Mouse (Mus musculus) ovary, postnatal 10 days (tissue): ENCODE measurements around the gene Wdr66.
A peak's percentile ranks its signal among the peaks of the same experiment; 100 is the strongest.

Experiments
- DNase-seq: peaks from one replicate; pipeline ENCODE4 v3.0.0; 2022; ENCODE audit warnings: low spot score

Wdr66 gene

DNA sequence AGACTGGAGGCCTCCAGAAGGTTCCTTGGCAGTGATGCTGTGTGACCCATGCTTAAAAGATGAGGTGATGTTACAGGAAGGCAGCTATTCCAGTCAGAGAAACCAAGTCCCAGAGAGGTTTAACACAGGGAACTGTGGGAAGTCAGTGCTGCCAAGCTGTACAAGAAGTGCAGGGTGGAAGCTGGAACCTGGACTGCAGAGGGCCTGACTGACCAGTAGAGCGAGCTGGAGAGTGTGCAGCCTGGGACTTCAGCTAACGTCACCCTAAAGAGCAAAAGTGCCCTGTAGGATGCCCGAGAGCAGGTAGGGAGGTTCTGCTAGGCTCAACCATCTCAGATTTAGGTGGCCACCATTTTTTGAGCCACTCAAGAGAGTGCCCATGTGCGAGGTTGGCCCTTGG is 111.0 kb downstream of the Wdr66 start:
- DNase-seq, result no peak

DNA sequence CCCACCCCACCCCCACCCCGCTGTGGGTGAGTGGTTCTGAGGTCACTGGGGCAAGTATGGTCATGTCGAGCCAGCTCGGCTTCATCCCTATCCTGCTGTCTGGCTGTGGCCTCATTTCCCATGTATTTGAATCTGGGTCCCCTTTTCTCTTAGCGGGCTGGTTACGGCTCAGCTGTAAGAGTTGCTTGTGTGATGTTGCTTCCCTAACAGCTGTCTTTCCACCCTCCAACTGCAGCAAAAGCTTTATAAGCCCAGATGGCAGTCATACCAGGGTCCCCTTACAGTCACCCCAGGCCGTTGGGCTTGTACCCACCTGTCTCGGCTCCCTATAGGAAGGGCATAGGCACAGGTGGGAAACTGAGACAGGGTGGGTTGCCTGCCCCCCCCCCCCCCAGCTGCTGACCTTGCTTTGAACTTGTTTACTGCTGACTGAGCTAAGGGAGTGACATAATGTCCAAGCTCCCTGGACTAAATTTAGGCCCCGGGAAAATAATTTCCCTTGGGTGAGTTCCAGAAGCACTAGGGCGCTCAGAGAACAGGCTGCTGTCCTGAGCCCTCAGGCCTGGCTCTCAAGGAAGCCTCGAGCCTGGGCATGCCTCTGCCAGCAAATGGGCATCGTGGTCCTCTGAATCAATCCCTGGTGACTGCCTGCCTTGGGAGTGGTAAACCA is 112.5 kb downstream of the Wdr66 start:
- DNase-seq, result no peak

DNA sequence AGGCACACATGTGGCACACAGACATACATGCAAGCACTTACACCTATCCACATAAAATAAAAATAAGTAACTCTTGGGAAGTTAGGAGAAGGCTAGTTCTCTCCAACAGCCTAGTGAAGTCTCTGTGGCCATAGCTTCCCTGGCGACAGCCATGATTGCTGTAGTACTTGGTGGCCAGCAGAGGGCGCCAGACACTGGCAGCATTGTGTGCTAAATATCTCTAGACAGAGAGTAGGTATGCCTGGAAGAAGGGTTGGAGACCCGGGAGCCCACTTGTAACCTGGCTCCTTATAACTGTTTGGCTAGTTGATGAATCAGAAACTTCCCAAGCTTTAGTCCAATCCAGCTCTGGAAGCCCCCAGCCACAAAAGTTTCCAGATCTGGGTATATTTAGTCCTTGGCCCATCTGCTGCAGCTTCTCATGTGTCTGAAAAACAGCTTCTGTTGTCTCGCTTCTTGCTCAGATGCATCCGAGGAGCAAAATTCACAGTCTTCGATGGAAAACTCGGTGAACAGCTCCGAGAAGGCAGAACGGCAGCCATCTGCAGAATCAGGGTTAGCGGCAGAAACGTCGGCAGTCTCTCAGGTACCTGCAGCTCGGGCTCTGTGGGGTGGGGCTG is 117.1 kb downstream of the Wdr66 start:
- DNase-seq, result no peak

DNA sequence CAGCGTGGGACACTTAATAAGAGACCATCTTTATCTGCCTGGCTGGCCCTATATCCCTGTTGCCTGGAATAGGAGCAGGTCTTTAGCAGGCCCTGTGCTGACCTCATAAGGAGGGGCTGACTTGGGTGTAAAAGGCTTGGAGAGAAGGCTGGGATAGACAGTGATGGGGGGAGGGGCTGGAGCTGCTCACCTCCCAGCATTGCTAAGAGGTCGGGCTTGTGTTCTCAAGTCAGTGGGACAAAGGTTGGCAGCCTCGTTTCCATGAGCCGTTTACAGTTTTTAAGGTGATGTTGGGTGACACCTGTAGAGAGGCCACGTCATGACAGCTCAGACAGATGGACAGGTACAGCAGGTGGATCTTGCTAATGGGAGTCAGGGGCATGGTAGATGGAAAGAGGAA is 118.1 kb downstream of the Wdr66 start:
- DNase-seq, result no peak

DNA sequence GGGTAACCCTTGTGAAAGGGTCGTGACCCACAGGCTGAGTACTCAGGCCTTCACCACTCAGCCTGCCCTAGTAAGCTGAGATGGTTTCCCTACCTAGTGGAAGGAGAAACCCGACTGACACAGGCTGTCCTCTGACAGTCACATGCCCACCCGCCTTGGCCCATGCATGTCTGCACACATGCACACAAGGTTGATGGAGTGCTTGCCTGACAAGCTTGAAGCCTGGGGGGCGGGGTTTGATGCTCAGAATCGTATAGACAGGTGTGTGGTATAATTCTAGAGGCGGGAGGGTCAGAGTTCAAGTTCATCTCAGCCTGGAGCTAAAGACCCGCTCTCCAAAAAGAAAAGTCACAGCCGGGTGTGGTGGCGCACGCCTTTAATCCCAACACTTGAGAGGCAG is 123.4 kb downstream of the Wdr66 start:
- DNase-seq, result no peak

DNA sequence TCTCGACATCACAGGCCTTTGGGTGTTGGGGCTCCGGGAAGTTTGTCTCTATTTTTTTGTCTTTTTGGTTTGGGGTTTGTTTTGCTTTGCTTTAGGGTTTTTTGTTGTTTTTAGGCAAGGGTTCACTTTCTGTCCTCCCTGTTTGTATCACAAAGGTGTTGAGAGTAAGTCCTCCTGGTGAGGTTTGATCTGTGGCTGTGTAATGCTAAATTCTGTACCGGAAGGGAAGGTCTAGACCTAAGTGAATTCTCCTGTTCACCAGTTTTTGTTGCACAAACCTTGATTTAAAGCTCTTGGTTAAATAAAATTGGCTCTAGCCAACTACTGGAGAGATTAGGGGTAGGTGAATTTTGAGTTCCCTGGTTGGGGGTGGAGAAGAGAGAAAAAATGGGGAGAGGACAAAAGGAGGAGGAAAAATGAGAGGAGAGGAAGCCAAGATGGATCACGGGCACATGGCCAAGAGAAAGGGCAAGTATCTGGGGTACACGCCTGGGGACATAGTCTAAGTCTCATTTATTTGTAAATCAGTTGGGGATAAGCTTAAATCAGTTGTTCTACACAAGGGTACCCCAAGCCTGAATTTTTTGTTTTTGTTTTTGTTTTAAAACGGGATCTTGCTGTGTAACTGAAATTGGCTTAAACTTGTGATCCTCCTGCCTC is 124.0 kb downstream of the Wdr66 start:
- DNase-seq, result no peak

DNA sequence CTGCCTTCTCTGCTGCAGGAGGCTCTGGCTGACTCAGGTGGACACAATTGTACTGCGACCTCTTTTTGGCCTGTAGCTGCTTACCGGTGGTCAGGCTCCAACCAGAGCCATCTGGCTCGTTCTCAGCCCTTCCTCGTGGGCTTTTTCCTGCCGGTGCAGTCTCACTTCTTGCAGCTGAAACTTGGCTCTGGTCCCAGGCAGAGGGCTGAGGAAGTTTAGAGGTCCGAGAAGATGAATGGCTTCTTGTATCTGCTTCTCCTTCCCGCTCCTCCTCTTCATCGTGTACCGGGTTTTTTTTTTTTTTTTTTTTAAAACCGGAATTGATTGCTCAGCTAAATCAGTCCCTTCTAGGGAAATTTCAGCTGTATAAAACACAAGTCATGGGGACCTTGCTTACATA is 124.7 kb downstream of the Wdr66 start:
- peak; percentile 43 for DNase-seq
